Mouse (Mus musculus) brain, adult 2 months (tissue): ENCODE data around the gene Atp1a3.
"Not testable (repeated sequence)": the region's sequence is repeated elsewhere in the genome, so short reads cannot be mapped to it uniquely, and the experiment has no call there.

ENCODE experiments used
- DNase-seq: peaks from one replicate; pipeline ENCODE4 v3.0.0; 2011; ENCODE audit warnings: low read depth, low spot score

Atp1a3 gene

GRCm38 (mm10) chr7:25005421-25006065, at the start of gene Atp1a3:
Gene Atp1a3 (minus strand): TSS chr7:25005958.
- peak; percentile 97 for DNase-seq

GRCm38 (mm10) chr7:25052587-25052986, 46.8 kb upstream of the Atp1a3 start:
- no peak for DNase-seq

GRCm38 (mm10) chr7:25049295-25049930, 43.7 kb upstream of the Atp1a3 start:
- peak; percentile 80 for DNase-seq

GRCm38 (mm10) chr7:25047363-25047762, 41.6 kb upstream of the Atp1a3 start:
- peak; percentile 88 for DNase-seq

GRCm38 (mm10) chr7:25044599-25044998, 38.8 kb upstream of the Atp1a3 start:
- DNase-seq = not testable (repeated sequence)

GRCm38 (mm10) chr7:25041921-25042320, 36.2 kb upstream of the Atp1a3 start:
- DNase-seq = peak; percentile 73

- DNase-seq = peak; percentile 93
These were observed 30.2 kb upstream of the Atp1a3 start for GRCm38 (mm10) chr7:25035916-25036315.

- DNase-seq = peak; percentile 80
These were observed 29.0 kb upstream of the Atp1a3 start for GRCm38 (mm10) chr7:25034796-25035195.

- DNase-seq = no peak
These were observed 25.8 kb upstream of the Atp1a3 start for GRCm38 (mm10) chr7:25031528-25031927.

GRCm38 (mm10) chr7:25030032-25030753, 24.4 kb upstream of the Atp1a3 start:
- peak; percentile 91 for DNase-seq

- DNase-seq = peak; percentile 60
These were observed 20.7 kb upstream of the Atp1a3 start for GRCm38 (mm10) chr7:25026452-25026851.

- no peak for DNase-seq
These were observed 20.2 kb upstream of the Atp1a3 start for GRCm38 (mm10) chr7:25025855-25026439.

GRCm38 (mm10) chr7:25011592-25011991, 5.8 kb upstream of the Atp1a3 start:
- DNase-seq = no peak

- DNase-seq = peak; percentile 85
These were observed 4.5 kb upstream of the Atp1a3 start for GRCm38 (mm10) chr7:25010090-25010913.

- DNase-seq = peak; percentile 89
These were observed 3.4 kb upstream of the Atp1a3 start for GRCm38 (mm10) chr7:25009099-25009700.

GRCm38 (mm10) chr7:25008635-25009034, 2.9 kb upstream of the Atp1a3 start:
- DNase-seq = peak; percentile 86

- peak; percentile 96 for DNase-seq
These were observed 2.0 kb upstream of the Atp1a3 start for GRCm38 (mm10) chr7:25007609-25008374.

- DNase-seq = peak; percentile 88
These were observed 1.0 kb upstream of the Atp1a3 start for GRCm38 (mm10) chr7:25006586-25007364.

GRCm38 (mm10) chr7:25006171-25006570, 413 bp upstream of the Atp1a3 start:
- no peak for DNase-seq
